Mouse (Mus musculus): Measurements from ENCODE around the gene Zfp871.

DNA sequence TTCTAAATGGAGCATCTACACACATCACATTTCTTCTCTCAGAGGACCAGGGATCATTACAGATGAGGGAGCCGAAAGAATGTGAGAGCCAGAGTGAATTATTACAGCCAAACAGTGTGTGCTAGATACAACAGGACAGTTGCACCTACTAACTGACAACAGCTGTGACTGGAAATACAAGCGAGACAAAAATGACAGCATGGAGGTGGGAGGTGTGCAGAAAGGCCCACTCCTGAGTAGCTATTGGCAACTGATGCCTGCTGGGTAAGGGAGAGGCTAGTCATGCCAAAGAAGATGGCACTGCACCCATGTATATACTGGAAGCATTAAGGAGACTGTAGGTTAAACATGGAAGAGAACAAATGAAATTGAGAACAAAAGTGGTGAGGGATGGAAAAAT is 21.7 kb downstream of the Zfp871 start:
- TF ChIP-seq CTCF (IDR thresholded peaks at IDR 0.05; ENCODE audit: control insufficient read depth, insufficient read depth, low read length) (no peak), POLR2A (IDR thresholded peaks at IDR 0.05; ENCODE audit: borderline replicate concordance, control insufficient read depth, low read depth, low read length) (no peak)

Data from bone marrow, adult 2 months (tissue).